Mouse (Mus musculus) thymus, postnatal 36 days (tissue): ENCODE data around the gene Ilf3.

ENCODE experiments used
- DNase-seq, 2 experiments: peaks; one replicate each; pipeline ENCODE4 v3.0.0; 2022; ENCODE audit warnings: mixed read lengths in 2 of 2

The Ilf3 gene

DNA sequence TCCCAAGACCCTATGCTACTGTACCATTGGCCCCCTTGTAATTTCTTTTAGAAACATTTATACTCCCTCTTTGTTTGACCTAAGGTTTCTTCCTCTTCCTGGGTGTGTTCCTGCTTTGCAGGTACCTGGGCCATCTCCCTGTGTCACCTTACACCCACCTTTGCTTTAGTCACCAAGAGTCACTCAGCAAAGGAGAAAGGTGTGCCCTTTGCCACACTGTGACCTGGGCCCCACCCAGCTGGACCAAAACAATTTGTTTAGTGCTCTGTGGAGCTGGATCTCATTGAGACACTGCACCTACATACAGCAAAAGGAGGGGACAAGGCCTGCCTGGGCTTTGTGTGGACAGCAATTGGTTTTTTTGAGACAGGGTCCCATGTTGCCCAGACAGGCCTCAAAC lies 72.7 kb downstream of the Ilf3 start:
- no peak for DNase-seq

DNA sequence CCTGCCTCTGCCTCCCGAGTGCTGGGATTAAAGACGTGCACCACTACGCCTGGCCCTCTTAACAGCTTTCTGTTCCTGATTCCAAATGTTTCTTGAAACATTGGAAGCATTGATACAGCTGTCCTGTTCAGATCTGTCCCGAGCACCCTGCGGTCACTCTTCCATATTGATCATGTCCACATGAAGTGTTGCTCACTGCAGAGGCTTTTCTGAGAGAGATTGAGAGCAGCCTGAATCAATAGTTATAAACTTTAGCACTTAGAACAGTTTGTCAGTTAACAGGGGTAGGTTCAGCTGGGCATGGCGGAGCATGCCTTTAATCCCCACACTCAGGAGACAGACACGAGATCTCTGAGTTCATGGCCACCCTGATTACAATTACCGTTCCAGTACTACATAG lies 76.2 kb downstream of the Ilf3 start:
- no peak for DNase-seq

DNA sequence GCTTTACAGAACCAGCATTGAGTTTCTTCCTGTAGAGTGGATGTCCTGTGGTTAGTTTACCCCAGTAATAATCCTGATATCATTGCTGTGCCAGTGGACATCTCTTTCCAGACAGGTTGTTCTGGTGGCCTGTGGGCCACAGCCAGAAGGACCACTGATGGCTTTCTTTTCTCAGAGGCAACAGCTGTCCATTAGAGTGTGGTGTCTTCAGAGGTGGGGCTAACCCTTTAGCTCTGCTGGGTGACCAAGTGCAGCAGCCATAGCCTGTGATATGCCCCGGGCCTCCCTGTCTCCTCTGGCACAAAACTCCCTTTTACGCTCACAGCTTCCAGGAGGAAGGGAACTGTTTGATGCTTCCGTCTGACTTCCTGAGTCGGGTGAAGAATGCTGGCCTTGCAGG lies 76.9 kb downstream of the Ilf3 start:
- DNase-seq: no peak

DNA sequence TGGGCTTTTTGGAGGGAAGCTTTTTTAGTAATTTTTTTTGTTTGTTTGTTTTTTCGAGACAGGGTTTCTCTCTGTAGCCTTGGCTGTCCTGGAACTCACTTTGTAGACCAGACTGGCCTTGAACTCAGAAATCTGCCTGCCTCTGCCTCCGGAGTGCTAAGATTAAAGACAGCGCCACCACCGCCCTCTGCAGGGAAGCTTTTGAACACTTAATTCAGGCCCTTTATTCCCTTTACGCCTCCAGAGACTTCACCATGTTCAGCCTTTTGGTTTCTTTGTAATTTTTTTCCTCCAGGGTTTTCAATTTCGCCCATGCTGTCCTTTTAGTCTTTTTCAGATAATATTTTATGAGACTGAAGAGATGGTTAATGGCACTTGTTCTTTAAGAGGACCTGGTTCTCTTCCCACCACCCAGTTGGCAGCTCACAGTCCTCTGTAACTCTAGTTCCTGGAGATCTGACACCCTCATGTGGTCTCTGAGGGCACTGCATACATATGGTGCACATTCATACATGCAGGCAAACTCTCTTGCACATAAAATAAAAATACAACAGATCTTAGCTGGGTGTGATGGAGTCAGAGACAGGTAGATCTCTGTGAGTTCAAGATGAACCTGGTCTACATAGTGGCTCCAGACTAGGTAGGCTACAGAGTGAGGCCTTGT lies 77.5 kb downstream of the Ilf3 start:
- DNase-seq: no peak

DNA sequence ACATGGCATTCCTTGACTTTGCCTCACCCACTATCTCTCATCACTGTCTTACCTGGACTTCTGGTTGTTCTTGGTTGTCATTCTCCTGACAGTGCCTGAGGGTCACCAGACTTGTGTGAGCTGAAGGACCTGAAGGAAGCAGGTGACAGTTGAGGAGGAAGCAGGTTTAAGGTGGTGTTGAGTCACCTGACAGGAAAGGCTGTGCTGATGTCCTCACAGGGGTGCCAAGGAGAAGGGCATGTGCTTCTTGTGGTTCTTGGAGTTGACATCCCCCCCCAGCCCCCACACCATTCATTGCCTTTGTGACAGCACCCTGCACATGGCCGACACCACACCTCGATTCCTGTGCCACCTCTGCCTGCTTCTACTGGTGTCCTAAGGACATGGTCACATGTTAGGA lies 80.1 kb downstream of the Ilf3 start:
- no peak for DNase-seq

DNA sequence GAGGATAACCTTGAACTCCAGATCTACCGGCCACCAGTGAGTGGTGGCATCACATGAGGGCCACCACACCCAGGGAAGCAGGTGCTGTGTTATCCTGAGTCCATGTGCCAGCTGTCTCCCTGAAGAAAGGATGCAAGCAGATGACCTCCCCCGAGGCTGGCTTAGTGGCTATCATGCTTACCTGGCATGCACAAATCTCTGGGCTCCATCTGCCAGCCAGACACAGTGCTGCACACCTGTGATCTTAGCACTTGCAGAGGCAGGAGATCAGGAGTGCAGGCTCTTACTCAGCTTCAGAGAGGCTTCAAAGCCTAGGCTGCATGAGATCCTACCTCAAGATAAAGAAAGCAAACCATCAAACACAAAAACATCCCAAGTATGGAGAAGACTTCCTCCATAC lies 82.0 kb downstream of the Ilf3 start:
- DNase-seq: peak in 1 of 2 experiments; percentile 49

DNA sequence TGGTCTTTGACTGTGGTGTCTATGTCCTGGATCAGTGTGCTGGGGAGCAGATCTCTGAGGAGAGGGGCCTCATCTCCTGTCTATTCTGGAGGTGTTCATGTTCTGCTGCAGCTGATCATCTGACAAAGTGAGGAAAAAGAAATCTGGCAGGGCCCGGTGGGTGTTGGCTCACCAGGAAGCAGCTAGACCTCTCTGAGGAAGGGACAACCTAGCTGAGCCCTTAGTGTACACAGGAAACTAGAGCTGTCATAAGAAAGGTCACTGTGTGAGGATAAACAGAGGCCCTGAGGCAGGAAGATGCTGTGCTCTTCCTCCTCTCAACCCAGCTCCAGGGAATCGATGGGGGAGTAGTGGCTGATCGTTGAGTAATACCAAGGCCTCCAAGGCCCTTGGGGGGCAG lies 82.6 kb downstream of the Ilf3 start:
- no peak for DNase-seq

DNA sequence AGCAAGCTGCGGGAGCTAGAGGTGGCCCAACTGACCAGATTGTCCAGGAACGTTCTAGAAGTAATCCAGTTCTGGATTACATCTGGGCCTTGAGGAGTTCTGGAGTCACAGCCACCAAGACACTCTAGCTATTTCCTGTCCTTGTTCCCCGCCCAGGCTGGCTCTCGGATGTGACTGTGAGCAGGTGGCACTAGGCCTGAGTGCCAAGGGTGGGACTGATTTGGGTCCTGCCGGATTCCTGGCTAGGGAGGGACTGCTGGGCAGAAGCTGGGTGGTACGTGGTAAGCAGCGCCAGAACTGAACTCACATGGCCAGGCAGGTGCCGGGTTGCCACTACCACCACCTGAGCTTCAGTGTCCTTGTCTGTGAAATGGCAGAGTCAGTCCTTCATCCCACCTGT lies 83.7 kb downstream of the Ilf3 start:
- peak in 1 of 2 experiments; percentile 35 for DNase-seq

DNA sequence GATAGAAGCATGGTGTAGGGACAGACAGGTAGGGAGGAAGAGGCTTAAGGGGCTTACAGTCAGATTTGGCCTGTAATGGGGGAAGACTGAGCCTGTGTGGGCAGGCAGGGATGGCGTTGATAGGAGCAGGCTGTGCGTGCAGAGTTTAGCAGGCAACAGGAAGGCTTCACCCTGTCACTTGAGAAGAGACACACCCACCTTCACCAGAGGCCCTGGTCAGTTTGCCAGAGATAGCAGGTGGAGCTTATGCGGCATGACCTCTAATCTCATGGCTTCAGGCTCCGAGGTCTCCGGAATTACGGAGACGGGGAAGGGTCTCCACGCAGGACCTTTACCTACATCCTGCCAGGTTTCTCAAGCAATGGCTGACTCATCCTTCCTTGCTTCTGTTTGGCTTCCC lies 84.2 kb downstream of the Ilf3 start:
- no peak for DNase-seq

DNA sequence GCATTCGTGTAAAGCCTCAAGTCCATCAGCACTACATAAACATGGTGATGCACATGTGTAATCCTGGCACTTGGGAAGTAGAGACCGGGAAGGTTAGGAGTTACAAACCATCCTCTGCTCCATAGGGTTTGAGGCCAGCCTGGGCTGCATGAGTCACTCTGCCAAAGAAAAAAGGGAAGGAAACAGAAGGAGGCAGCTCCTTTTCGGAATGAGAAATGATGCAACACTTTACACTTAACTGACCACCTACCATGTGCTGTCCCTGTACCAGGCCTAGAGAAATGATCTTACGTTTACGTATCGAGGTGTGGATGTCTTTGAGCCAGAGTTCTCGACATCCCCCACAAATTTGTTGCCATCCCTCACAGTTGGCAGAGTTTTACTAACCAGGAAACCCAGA lies 85.3 kb downstream of the Ilf3 start:
- DNase-seq: no peak

DNA sequence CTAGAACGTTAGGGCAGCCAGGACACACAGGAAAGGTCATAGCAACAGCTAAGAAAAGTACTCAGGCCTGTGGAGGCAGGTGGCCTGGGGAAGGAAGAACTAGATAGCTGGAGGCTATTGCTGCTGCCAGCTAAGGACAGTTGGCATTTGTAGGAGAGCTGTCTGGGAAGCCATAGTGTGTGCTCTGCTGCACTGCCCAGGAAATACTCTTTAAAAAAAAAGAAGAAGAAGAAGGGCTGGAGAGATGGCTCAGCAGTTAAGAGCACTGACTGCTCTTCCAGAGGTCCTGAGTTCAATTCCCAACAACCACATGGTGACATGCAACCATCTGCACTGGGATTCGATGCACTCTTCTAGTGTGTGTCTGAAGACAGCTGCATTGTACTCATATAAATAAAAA lies 85.8 kb downstream of the Ilf3 start:
- no peak for DNase-seq

DNA sequence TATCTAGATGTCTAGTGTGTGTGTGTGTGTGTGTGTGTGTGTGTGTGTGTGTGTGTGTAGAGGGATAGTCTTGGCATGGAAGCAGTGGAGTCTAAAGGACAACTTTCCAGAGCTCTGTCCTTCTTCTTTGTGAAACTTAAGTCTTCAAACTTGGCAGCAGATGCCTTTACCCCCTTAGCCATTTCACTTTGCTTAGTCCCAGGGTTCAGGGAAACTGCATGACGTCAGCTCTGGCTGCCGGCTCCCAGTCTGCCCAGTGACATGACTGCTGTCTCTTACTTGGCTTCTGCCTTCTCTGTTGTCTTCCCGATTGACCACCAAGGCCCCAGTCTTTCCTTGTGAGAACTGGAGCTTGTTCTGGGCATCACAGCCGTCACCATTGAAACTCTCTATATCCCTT lies 86.9 kb downstream of the Ilf3 start:
- no peak for DNase-seq
